Mouse (Mus musculus): ENCODE results near the gene Psmd13. TPM values are rescaled to one million over a fixed set of nuclear protein-coding genes. Genes with fewer than 3 reads are reported as not detected.

Psmd13 gene
- polyA plus RNA-seq, 1 experiment: 251 TPM

DNA sequence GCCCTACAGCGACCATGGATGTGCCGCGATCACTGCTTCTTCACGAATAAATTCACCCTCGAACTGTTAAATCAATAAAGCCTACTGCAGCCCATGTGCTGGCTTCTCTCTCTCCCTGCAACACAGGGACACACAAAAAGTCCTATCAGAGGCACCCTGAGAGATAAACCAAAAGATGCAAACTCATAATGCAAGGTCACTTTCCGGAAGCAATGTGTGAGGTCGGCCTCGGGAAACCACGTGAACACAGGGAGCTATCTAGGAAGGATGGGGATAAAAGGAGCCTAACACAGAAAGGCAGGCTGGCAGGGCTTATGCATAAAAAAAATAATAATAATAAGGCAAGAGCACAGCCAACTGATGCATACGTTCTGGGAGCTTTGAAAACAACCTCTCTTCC, 35.1 kb upstream of the Psmd13 start:
- TF ChIP-seq CTCF (IDR thresholded peaks at IDR 0.05; ENCODE audit: low read depth, low read length): no peak
- no peak for TF ChIP-seq EP300 (IDR thresholded peaks at IDR 0.05; ENCODE audit: insufficient read depth, low read depth, low read length)
- TF ChIP-seq POLR2A (IDR thresholded peaks at IDR 0.05; ENCODE audit: insufficient read depth, low read length): no peak
- no peak overlapping the region for H3K4me3 ChIP-seq (ENCODE audit: low read depth, low read length)
- no peaks in the 10 kb centered on the region for H3K27me3 ChIP-seq (ENCODE audit: control insufficient read depth, insufficient read depth, low read length, poor library complexity, severe bottlenecking)
- H3K9me3 ChIP-seq (replicated peaks; ENCODE audit: control insufficient read depth, insufficient read depth, low read length, poor library complexity, severe bottlenecking): no peaks in the 10 kb centered on the region
- H3K4me1 ChIP-seq (ENCODE audit: control insufficient read depth, insufficient read depth, low read length): peaks cover 8% of the 10 kb centered on the region
- H3K9ac ChIP-seq (ENCODE audit: low read depth, poor library complexity, severe bottlenecking): no peak overlapping the region
- H3K27ac ChIP-seq (ENCODE audit: insufficient read depth, low read length): no peak overlapping the region
- H3K36me3 ChIP-seq (ENCODE audit: control insufficient read depth, insufficient read depth, low read length, poor library complexity, severe bottlenecking): no peaks in the 10 kb centered on the region

DNA sequence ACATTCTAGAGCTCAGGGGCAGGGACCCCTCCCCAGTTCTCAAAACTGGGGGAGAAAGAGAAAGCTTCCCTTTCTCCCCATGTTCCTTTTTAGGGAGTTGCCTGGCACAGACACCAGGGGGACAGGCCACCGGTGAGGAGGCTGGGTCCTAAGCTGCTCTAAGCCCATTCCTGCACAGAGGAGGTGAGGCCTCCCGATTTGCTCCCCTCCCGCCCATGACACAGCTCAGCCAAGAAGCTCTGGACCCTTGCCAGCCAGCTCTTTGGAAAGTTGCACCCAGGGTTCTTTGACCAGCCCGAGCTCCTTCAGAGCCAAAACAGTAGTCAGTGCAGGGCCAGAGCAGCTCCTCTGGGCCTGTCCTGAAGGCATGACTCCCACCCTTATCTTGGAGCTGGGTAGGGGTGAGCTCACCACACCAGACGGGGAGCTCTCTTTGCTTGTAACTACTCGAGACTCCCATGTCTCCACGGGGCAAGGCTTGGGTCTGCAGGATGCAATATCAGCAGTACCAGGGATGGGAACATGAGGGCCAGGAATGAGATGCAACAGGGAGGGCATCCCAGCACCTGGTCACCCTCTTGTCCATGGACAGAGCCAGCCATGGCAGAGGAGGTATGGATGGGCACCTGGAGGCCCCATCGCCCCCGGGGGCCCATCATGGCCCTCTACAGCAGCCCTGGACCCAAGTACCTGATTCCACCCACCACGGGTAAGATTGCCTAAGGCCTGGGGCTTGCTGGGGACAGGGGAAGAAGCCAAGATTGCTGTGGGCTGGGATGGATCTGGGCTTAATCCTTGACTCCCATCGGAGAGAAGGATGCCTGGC, 33.8 kb upstream of the Psmd13 start, which contains the start of gene Odf3:
Odf3 (plus strand) TSS at position 51 of the 826 bp plus-strand sequence.
- no peaks in the 10 kb centered on the region for H3K9me3 ChIP-seq (replicated peaks; ENCODE audit: control insufficient read depth, insufficient read depth, low read length, poor library complexity, severe bottlenecking)
- H3K27me3 ChIP-seq (ENCODE audit: control insufficient read depth, insufficient read depth, low read length, poor library complexity, severe bottlenecking): no peaks in the 10 kb centered on the region
- H3K4me3 ChIP-seq (ENCODE audit: low read depth, low read length): no peak within 1 kb of the TSS
- no peaks in the 10 kb centered on the region; the same call in 1 of the 2 replicates for H3K36me3 ChIP-seq (ENCODE audit: control insufficient read depth, insufficient read depth, low read length, poor library complexity, severe bottlenecking)
- TF ChIP-seq CTCF (IDR thresholded peaks at IDR 0.05; ENCODE audit: low read depth, low read length) (no peak), EP300 (IDR thresholded peaks at IDR 0.05; ENCODE audit: insufficient read depth, low read depth, low read length) (no peak), POLR2A (IDR thresholded peaks at IDR 0.05; ENCODE audit: insufficient read depth, low read length) (no peak)
- H3K4me1 ChIP-seq (ENCODE audit: control insufficient read depth, insufficient read depth, low read length): peaks cover 7% of the 10 kb centered on the region
- no peak within 1 kb of the TSS for H3K9ac ChIP-seq (ENCODE audit: low read depth, poor library complexity, severe bottlenecking)
- no peak within 1 kb of the TSS for H3K27ac ChIP-seq (ENCODE audit: insufficient read depth, low read length)

DNA sequence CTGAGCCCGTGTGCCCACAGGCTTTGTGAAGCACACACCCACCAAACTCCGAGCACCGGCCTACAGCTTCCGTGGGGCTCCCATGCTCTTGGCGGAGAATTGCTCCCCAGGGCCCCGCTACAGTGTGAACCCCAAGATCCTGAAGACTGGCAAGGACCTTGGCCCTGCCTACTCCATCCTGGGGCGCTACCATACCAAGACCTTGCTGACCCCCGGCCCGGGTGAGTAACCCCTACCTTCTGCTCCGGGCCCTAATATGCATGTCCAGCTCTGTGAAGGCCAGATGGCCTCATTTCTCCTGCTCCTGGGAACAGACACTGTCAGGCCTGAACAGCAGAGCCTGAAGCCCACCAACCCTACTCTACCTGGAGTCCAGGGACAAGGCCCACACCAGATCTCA, 33.2 kb upstream of the Psmd13 start:
- no peak for TF ChIP-seq EP300 (IDR thresholded peaks at IDR 0.05; ENCODE audit: insufficient read depth, low read depth, low read length)
- no peak for TF ChIP-seq POLR2A (IDR thresholded peaks at IDR 0.05; ENCODE audit: insufficient read depth, low read length)
- no peak for TF ChIP-seq CTCF (IDR thresholded peaks at IDR 0.05; ENCODE audit: low read depth, low read length)
- Histone ChIP-seq H3K36me3 (ENCODE audit: control insufficient read depth, insufficient read depth, low read length, poor library complexity, severe bottlenecking) (peaks cover 3% of the 10 kb centered on the region; the same call in 1 of the 2 replicates), H3K27ac (ENCODE audit: insufficient read depth, low read length) (no peak overlapping the region), H3K9me3 (replicated peaks; ENCODE audit: control insufficient read depth, insufficient read depth, low read length, poor library complexity, severe bottlenecking) (no peaks in the 10 kb centered on the region), H3K9ac (ENCODE audit: low read depth, poor library complexity, severe bottlenecking) (no peak overlapping the region), H3K27me3 (ENCODE audit: control insufficient read depth, insufficient read depth, low read length, poor library complexity, severe bottlenecking) (no peaks in the 10 kb centered on the region), H3K4me1 (ENCODE audit: control insufficient read depth, insufficient read depth, low read length) (peaks cover 7% of the 10 kb centered on the region), H3K4me3 (ENCODE audit: low read depth, low read length) (no peak overlapping the region)

DNA sequence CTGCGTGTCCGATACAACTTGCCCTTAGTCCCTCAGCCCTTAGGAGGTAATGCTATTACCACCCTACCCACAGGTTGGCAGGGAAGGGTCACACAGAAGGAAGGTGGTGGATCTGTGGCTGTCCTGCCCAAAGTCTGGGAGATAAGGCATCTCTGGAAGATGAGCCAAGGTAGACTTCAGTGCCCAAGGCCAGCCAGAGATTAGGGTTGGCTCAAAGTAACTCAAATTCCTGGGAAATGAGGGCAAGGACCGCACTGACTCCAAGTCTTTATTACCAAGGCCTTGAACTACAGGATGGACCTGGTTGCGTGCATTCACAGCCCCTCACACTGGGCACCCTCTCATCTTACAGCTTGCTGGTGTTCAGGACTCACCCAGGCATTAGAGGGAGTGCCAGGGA, 29.9 kb upstream of the Psmd13 start:
- TF ChIP-seq POLR2A (IDR thresholded peaks at IDR 0.05; ENCODE audit: insufficient read depth, low read length) (no peak), EP300 (IDR thresholded peaks at IDR 0.05; ENCODE audit: insufficient read depth, low read depth, low read length) (no peak), CTCF (IDR thresholded peaks at IDR 0.05; ENCODE audit: low read depth, low read length) (no peak)
- Histone ChIP-seq H3K36me3 (ENCODE audit: control insufficient read depth, insufficient read depth, low read length, poor library complexity, severe bottlenecking) (peaks cover 10% of the 10 kb centered on the region; the same call in 1 of the 2 replicates), H3K9ac (ENCODE audit: low read depth, poor library complexity, severe bottlenecking) (no peak overlapping the region), H3K27me3 (ENCODE audit: control insufficient read depth, insufficient read depth, low read length, poor library complexity, severe bottlenecking) (no peaks in the 10 kb centered on the region), H3K27ac (ENCODE audit: insufficient read depth, low read length) (no peak overlapping the region), H3K9me3 (replicated peaks; ENCODE audit: control insufficient read depth, insufficient read depth, low read length, poor library complexity, severe bottlenecking) (no peaks in the 10 kb centered on the region), H3K4me1 (ENCODE audit: control insufficient read depth, insufficient read depth, low read length) (no peaks in the 10 kb centered on the region), H3K4me3 (ENCODE audit: low read depth, low read length) (no peak overlapping the region)

DNA sequence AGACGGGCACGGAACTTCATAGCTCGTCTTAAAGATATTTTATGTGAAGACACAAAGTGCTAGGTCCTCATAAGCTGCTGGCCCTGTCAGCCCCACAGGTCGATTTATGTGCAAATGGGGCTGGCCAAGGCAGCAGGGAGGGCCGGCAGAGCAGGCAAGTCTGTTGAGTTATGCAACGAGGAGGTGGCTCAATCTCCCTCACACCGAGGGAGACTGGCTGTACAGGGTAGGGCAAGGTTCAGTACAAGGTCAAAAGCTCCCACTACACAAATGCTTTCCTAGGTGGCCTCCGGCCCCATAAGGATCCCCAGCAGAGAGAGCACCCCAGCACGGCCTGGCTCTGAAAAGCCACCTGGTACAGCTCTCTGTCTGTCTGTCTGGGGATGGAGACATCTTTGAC, 28.4 kb upstream of the Psmd13 start:
- TF ChIP-seq CTCF (IDR thresholded peaks at IDR 0.05; ENCODE audit: low read depth, low read length) (no peak), EP300 (IDR thresholded peaks at IDR 0.05; ENCODE audit: insufficient read depth, low read depth, low read length) (no peak), POLR2A (IDR thresholded peaks at IDR 0.05; ENCODE audit: insufficient read depth, low read length) (no peak)
- Histone ChIP-seq H3K4me3 (ENCODE audit: low read depth, low read length) (no peak overlapping the region), H3K9ac (ENCODE audit: low read depth, poor library complexity, severe bottlenecking) (no peak overlapping the region), H3K27ac (ENCODE audit: insufficient read depth, low read length) (no peak overlapping the region), H3K27me3 (ENCODE audit: control insufficient read depth, insufficient read depth, low read length, poor library complexity, severe bottlenecking) (no peaks in the 10 kb centered on the region), H3K36me3 (ENCODE audit: control insufficient read depth, insufficient read depth, low read length, poor library complexity, severe bottlenecking) (peaks cover 10% of the 10 kb centered on the region; the same call in 1 of the 2 replicates), H3K9me3 (replicated peaks; ENCODE audit: control insufficient read depth, insufficient read depth, low read length, poor library complexity, severe bottlenecking) (no peaks in the 10 kb centered on the region), H3K4me1 (ENCODE audit: control insufficient read depth, insufficient read depth, low read length) (no peaks in the 10 kb centered on the region)

DNA sequence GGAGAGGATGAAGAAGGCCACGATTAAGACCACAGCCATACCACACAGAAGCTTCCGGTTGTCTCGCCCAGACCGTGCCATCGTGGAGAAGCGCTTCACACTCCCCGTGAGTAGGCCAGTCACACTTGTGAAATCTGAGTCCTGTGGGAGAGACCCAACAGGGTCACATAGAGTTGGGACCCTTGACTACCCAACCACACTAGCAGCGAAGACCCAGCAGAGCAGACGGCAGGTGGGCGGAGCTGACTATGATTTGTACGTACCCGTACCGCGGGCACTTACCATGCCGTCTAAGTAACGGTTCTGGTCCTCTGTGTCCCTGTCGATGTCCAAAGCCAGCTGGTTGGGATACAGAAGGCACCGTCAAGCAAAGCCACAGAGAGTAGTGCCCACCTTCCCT, 27.3 kb upstream of the Psmd13 start:
- H3K36me3 ChIP-seq (ENCODE audit: control insufficient read depth, insufficient read depth, low read length, poor library complexity, severe bottlenecking): peaks cover 13% of the 10 kb centered on the region; the same call in 1 of the 2 replicates
- no peak overlapping the region for H3K27ac ChIP-seq (ENCODE audit: insufficient read depth, low read length)
- H3K9me3 ChIP-seq (replicated peaks; ENCODE audit: control insufficient read depth, insufficient read depth, low read length, poor library complexity, severe bottlenecking): no peaks in the 10 kb centered on the region
- TF ChIP-seq CTCF (IDR thresholded peaks at IDR 0.05; ENCODE audit: low read depth, low read length): no peak
- TF ChIP-seq EP300 (IDR thresholded peaks at IDR 0.05; ENCODE audit: insufficient read depth, low read depth, low read length): no peak
- no peak for TF ChIP-seq POLR2A (IDR thresholded peaks at IDR 0.05; ENCODE audit: insufficient read depth, low read length)
- H3K4me1 ChIP-seq (ENCODE audit: control insufficient read depth, insufficient read depth, low read length): peaks cover 3% of the 10 kb centered on the region
- H3K27me3 ChIP-seq (ENCODE audit: control insufficient read depth, insufficient read depth, low read length, poor library complexity, severe bottlenecking): no peaks in the 10 kb centered on the region
- no peak overlapping the region for H3K4me3 ChIP-seq (ENCODE audit: low read depth, low read length)
- no peak overlapping the region for H3K9ac ChIP-seq (ENCODE audit: low read depth, poor library complexity, severe bottlenecking)
